Mouse (Mus musculus): Measurements from ENCODE around the gene Cnbd2.

The Cnbd2 gene

GRCm38 (mm10) chr2:156312297-156312897 is at the start of gene Cnbd2, which contains the start of gene Scand1:
Gene Cnbd2 (plus strand): TSS chr2:156312299.
Gene Scand1 (minus strand): TSS chr2:156312704.
- peak; percentile 75 for DNase-seq

GRCm38 (mm10) chr2:156263204-156263893 is 48.8 kb upstream of the Cnbd2 start:
- no peak for DNase-seq

- no peak for DNase-seq
These were observed 44.5 kb upstream of the Cnbd2 start for GRCm38 (mm10) chr2:156267636-156268035.

- no peak for DNase-seq
These were observed 39.5 kb upstream of the Cnbd2 start for GRCm38 (mm10) chr2:156272553-156272952.

- peak; percentile 80 for DNase-seq
These were observed 33.7 kb upstream of the Cnbd2 start for GRCm38 (mm10) chr2:156278226-156279017.

GRCm38 (mm10) chr2:156281227-156281626 is 30.9 kb upstream of the Cnbd2 start:
- DNase-seq, result no peak

GRCm38 (mm10) chr2:156285161-156285560 is 26.9 kb upstream of the Cnbd2 start:
- no peak for DNase-seq

GRCm38 (mm10) chr2:156286733-156287132 is 25.4 kb upstream of the Cnbd2 start:
- no peak for DNase-seq

- no peak for DNase-seq
These were observed 23.9 kb upstream of the Cnbd2 start for GRCm38 (mm10) chr2:156288222-156288621.

GRCm38 (mm10) chr2:156289552-156290160 is 22.4 kb upstream of the Cnbd2 start:
- DNase-seq, result no peak

- no peak for DNase-seq
These were observed 20.1 kb upstream of the Cnbd2 start for GRCm38 (mm10) chr2:156291998-156292397.

- DNase-seq, result no peak
These were observed 16.5 kb upstream of the Cnbd2 start for GRCm38 (mm10) chr2:156295601-156296063.

GRCm38 (mm10) chr2:156296190-156296589 is 15.9 kb upstream of the Cnbd2 start:
- no peak for DNase-seq

- DNase-seq, result no peak
These were observed 14.4 kb upstream of the Cnbd2 start for GRCm38 (mm10) chr2:156297653-156298052.

GRCm38 (mm10) chr2:156298458-156298857 is 13.6 kb upstream of the Cnbd2 start:
- DNase-seq, result no peak

- no peak for DNase-seq
These were observed 10.0 kb upstream of the Cnbd2 start for GRCm38 (mm10) chr2:156302063-156302462.

GRCm38 (mm10) chr2:156304351-156304750 is 7.7 kb upstream of the Cnbd2 start:
- DNase-seq, result no peak

GRCm38 (mm10) chr2:156305818-156306217 is 6.3 kb upstream of the Cnbd2 start:
- no peak for DNase-seq

GRCm38 (mm10) chr2:156307261-156307660 is 4.8 kb upstream of the Cnbd2 start:
- DNase-seq, result no peak

GRCm38 (mm10) chr2:156309948-156310347 is 2.2 kb upstream of the Cnbd2 start:
- DNase-seq, result no peak

- no peak for DNase-seq
These were observed 1.6 kb upstream of the Cnbd2 start for GRCm38 (mm10) chr2:156310455-156310854.

GRCm38 (mm10) chr2:156310945-156311344 is 1.2 kb upstream of the Cnbd2 start:
- DNase-seq, result no peak

GRCm38 (mm10) chr2:156311441-156311840 is 658 bp upstream of the Cnbd2 start:
- no peak for DNase-seq
